Mouse (Mus musculus): ENCODE measurements at regions not wholly inside any gene's neighbourhood (a gene's known extent, or its start where the extent isn't known, plus 50 kb on each side); places are given as distances from the start of the nearest gene placed in this dataset.

GRCm38 (mm10) chr3:19410938-19411515 lies 217.4 kb downstream of the 1700064H15Rik start:
- TF ChIP-seq CTCF (IDR thresholded peaks at IDR 0.05; ENCODE audit: extremely low read depth, insufficient read depth, insufficient read length, insufficient replicate concordance), result no peak
- no peak for TF ChIP-seq POLR2A (IDR thresholded peaks at IDR 0.05; ENCODE audit: low read depth, low read length)

Data from spleen, adult 2 months (tissue).